Mouse (Mus musculus): ENCODE data around the gene Tfpi2.

GRCm38 (mm10) chr6:4004808-4005207, 16.1 kb upstream of the Tfpi2 start:
- TF ChIP-seq CTCF (IDR thresholded peaks at IDR 0.05; ENCODE audit: low read depth, low read length) (no peak), TAL1 (conservative IDR thresholded peaks at IDR 0.05; ENCODE audit: low read depth, low read length) (no peak), GATA1 (IDR thresholded peaks at IDR 0.05; ENCODE audit: borderline replicate concordance, low read length) (no peak), POLR2AphosphoS5 (IDR thresholded peaks at IDR 0.05; ENCODE audit: insufficient replicate concordance, low read depth, low read length) (no peak), GATA2 (IDR thresholded peaks at IDR 0.05; ENCODE audit: borderline replicate concordance, low read depth, low read length) (no peak)

Data from G1E (cell line).